In genomic region chrX:155318005-155318404, GRCm38 (mm10) we compare ENCODE assay signal across 10 mouse cellular contexts. TPM values are rescaled to one million over a fixed set of nuclear protein-coding genes. Genes with fewer than 3 reads are reported as not detected.
DNase-seq lines count a peak whose midpoint lies in the region; ATAC-seq and TF ChIP-seq lines count a peak whose summit lies in the region.
"Had no signal": no experiment of that assay in that cellular context is flagged by ENCODE, and none has a peak within 500 bp of the region (broad histone marks: within the 10 kb centered on the region; RNA-seq: fewer than 3 reads in every experiment).

No protein-coding gene starts in this region.

- H3K4me3 ChIP-seq in heart, adult 2 months, result no peak overlapping the region
- no peak overlapping the region for H3K4me3 ChIP-seq in hindbrain, postnatal 0 days (ENCODE audit: low read length)
- H3K4me3 ChIP-seq: embryonic facial prominence, embryonic 12.5 days; limb, embryonic 13.5 days had no signal

- no peak for TF ChIP-seq EP300 in heart, adult 2 months (IDR thresholded peaks at IDR 0.05; ENCODE audit: insufficient read depth, low read depth, low read length)

- H3K36me3 ChIP-seq in heart, adult 2 months (ENCODE audit: control insufficient read depth, insufficient read depth, low read length), result no peaks in the 10 kb centered on the region
- H3K36me3 ChIP-seq in hindbrain, postnatal 0 days (ENCODE audit: insufficient read depth, low read length), result no peaks in the 10 kb centered on the region
- H3K36me3 ChIP-seq: embryonic facial prominence, embryonic 12.5 days; limb, embryonic 13.5 days had no signal

- DNase-seq in heart, adult 2 months, result no peak
- no peak for DNase-seq in heart, postnatal 25 days (ENCODE audit: low spot score)
- peak; percentile 39 for DNase-seq in urinary bladder, postnatal 14 days (ENCODE audit: low spot score)
- DNase-seq in urinary bladder, adult 2 months (ENCODE audit: low spot score), result no peak
- peak; percentile 22 to 27 for DNase-seq in cerebellum, postnatal 36 days
- peak; percentile 66 for DNase-seq in hindbrain, postnatal 0 days (ENCODE audit: low spot score)
- peak; percentile 55 for DNase-seq in thymus, postnatal 4 days

- ATAC-seq in hindbrain, postnatal 0 days, result peak; percentile 51; the same call in 1 of the 2 replicates
- ATAC-seq in megakaryocyte-erythroid progenitor cell, adult 5-6 weeks (replicated peaks; ENCODE audit: low FRiP score, low TSS enrichment, poor library complexity, severe bottlenecking), result peak; percentile 87

- H3K79me2 ChIP-seq in heart, adult 2 months (replicated peaks; ENCODE audit: control insufficient read depth, insufficient read depth, low read length), result no peaks in the 10 kb centered on the region

- H3K9me3 ChIP-seq in hindbrain, postnatal 0 days (ENCODE audit: low read length), result no peaks in the 10 kb centered on the region
- H3K9me3 ChIP-seq: embryonic facial prominence, embryonic 12.5 days; limb, embryonic 13.5 days had no signal

- TF ChIP-seq CTCF in heart, adult 2 months (IDR thresholded peaks at IDR 0.05), result peak; percentile 85
- TF ChIP-seq CTCF in hindbrain, postnatal 0 days (IDR thresholded peaks at IDR 0.05; ENCODE audit: low read depth), result peak; percentile 74

- no peaks in the 10 kb centered on the region for H3K4me1 ChIP-seq in heart, adult 2 months (ENCODE audit: control insufficient read depth, insufficient read depth, low read length)
- no peaks in the 10 kb centered on the region for H3K4me1 ChIP-seq in hindbrain, postnatal 0 days (ENCODE audit: insufficient read depth, low read length)
- H3K4me1 ChIP-seq: embryonic facial prominence, embryonic 12.5 days; limb, embryonic 13.5 days had no signal

- H3K4me2 ChIP-seq in hindbrain, postnatal 0 days (ENCODE audit: low read depth, low read length), result no peak overlapping the region
- H3K4me2 ChIP-seq: embryonic facial prominence, embryonic 12.5 days; limb, embryonic 13.5 days had no signal

- no peak for TF ChIP-seq POLR2A in heart, adult 2 months (IDR thresholded peaks at IDR 0.05; ENCODE audit: insufficient read depth, low read depth, low read length)

- no peaks in the 10 kb centered on the region for H3K27me3 ChIP-seq in heart, adult 2 months (ENCODE audit: control insufficient read depth, insufficient read depth, low read length)
- no peaks in the 10 kb centered on the region for H3K27me3 ChIP-seq in hindbrain, postnatal 0 days (ENCODE audit: insufficient read depth, low read length)
- H3K27me3 ChIP-seq: embryonic facial prominence, embryonic 12.5 days; limb, embryonic 13.5 days had no signal

- WGBS in heart, adult 2 months, result 37% methylated on average over 4 of the region's 4 CpGs
- WGBS in hindbrain, postnatal 0 days, result 36% methylated on average over 4 of the region's 4 CpGs

- intact Hi-C loops in heart, adult 2 months (cut with DNase I), result loop anchor here (1.0 kb wide), 1 partner anchor 174 kb away; no protein-coding TSS in a partner anchor
- intact Hi-C loops in heart, postnatal 25 days (cut with DNase I), result loop anchor here (2.0 to 10.0 kb wide), 3 partner anchors 103 to 221 kb away; partner anchors contain the start of gene Sat1

- no peak overlapping the region for H3K27ac ChIP-seq in heart, adult 2 months
- H3K27ac ChIP-seq in hindbrain, postnatal 0 days, result no peak overlapping the region
- H3K27ac ChIP-seq: embryonic facial prominence, embryonic 12.5 days; limb, embryonic 13.5 days had no signal

- H3K9ac ChIP-seq in heart, adult 2 months (ENCODE audit: low read depth, low read length), result no peak overlapping the region
- H3K9ac ChIP-seq in hindbrain, postnatal 0 days (replicated peaks; ENCODE audit: low read length), result no peak overlapping the region
- H3K9ac ChIP-seq: embryonic facial prominence, embryonic 12.5 days; limb, embryonic 13.5 days had no signal

RNA-seq across cellular contexts. Expression of gene Prdx4, which starts 22.5 kb away (rescaled TPM):
- 10 to 100 TPM; 25.1 to 25.7 TPM for total RNA-seq in heart, adult 2 months (2021)
- polyA plus RNA-seq in heart, adult 2 months (2012; rRNA removed), result 22.6 and 34.9 TPM in 2 replicates
- total RNA-seq in heart, postnatal 25 days (2021), result 10 to 100 TPM; 26.6 to 28.6 TPM
- 79.5 and 80.0 TPM in 2 replicates for polyA plus RNA-seq in urinary bladder, adult 2 months (2012; rRNA removed)
- 87.6 and 110 TPM in 2 replicates for total RNA-seq in hindbrain, postnatal 0 days (2014; rRNA removed)
- 138 and 143 TPM in 2 replicates for polyA plus RNA-seq in hindbrain, postnatal 0 days (2015; fragmentation: Nextera tagmentation; extraction: Ambion mirVana)
- total RNA-seq in megakaryocyte-erythroid progenitor cell, adult 5-6 weeks (2014; fragmentation: Nextera tagmentation), result 79.7 and 90.9 TPM in 2 replicates
- 70.2 and 74.9 TPM in 2 replicates for total RNA-seq in megakaryocyte-erythroid progenitor cell, adult 5-6 weeks (2017)

RNA-seq across cellular contexts. Expression of gene Acot9, which starts 55.8 kb away (rescaled TPM):
- 10 to 100 TPM; 24.0 to 26.1 TPM for total RNA-seq in heart, adult 2 months (2021)
- 11.5 and 21.1 TPM in 2 replicates for polyA plus RNA-seq in heart, adult 2 months (2012; rRNA removed)
- total RNA-seq in heart, postnatal 25 days (2021), result 10 to 100 TPM; 25.1 to 32.3 TPM
- polyA plus RNA-seq in urinary bladder, adult 2 months (2012; rRNA removed), result 29.7 and 36.1 TPM in 2 replicates
- total RNA-seq in hindbrain, postnatal 0 days (2014; rRNA removed), result 21.3 and 28.1 TPM in 2 replicates
- polyA plus RNA-seq in hindbrain, postnatal 0 days (2015; fragmentation: Nextera tagmentation; extraction: Ambion mirVana), result 49.5 and 50.7 TPM in 2 replicates
- total RNA-seq in megakaryocyte-erythroid progenitor cell, adult 5-6 weeks (2014; fragmentation: Nextera tagmentation), result 18.1 and 34.5 TPM in 2 replicates
- 25.1 and 27.0 TPM in 2 replicates for total RNA-seq in megakaryocyte-erythroid progenitor cell, adult 5-6 weeks (2017)

Comparison
In these comparisons a context has a peak if more than half of its experiments do, and no peak if none do; other contexts are left out.
1. DNase-seq: peak in urinary bladder, postnatal 14 days (single experiment), cerebellum, postnatal 36 days (2 of 2), hindbrain, postnatal 0 days (single experiment) and thymus, postnatal 4 days (single experiment); none in heart, adult 2 months (0 of 2), heart, postnatal 25 days (single experiment) and urinary bladder, adult 2 months (single experiment).